Mouse (Mus musculus): Measurements from ENCODE around the gene Fanca.
A peak's percentile ranks its signal among the peaks of the same experiment; 100 is the strongest.
"Not testable (repeated sequence)": the region's sequence is repeated elsewhere in the genome, so short reads cannot be mapped to it uniquely, and the experiment has no call there.

Gene Fanca

DNA sequence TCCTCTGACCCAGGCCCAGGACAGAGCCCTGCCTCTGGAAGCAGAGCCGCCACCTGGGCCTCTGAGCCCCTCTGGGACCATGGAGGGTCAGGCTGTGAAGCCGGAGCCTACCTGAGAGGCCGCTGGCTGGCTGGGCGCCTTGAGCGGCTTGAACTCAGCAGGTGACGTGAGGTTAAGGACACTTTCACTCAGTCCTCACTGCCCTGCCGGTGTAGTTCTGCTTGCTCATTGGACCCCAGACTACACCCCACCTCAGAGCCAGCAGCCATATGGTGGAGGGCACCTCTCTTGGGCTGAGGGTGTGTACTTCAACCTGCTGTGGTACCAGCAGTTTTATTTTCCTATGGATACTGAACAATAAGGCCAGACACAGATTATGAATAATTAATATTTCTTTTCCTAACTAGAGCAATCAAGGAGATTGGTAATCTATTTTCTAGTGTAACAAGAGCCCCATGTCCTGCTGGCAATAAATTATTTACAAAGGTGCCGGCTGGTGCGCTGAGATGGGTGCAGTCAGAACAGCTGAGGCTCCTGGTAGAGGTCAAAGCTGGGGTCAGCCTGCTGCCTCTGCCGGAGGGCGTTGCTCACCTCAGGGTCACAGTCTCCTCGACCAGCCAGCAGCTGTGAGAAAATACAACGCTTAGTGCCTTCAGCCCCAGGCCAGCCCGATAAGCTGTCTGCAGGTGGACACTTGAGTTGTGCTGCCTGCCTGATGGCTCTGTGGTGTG lies 50.3 kb downstream of the Fanca start:
- DNase-seq, result no peak

DNA sequence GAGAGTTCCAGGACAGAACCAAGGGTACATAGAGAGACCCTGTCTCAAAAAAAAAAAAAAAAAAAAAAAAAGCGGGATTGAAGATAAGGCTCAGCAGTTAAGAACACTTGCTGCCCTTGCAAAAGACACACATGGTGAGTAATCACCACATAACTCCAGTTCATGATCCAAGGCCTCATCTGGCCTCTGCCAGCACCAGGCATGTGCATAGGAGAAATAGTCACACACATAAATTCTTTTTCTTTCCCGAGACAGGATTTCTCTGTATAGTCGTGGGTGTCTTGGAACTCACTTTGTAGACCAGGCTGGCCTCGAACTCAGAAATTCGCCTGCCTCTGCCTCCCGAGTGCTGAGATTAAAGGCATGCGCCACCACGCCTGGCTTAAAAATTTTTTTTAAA lies 60.8 kb downstream of the Fanca start:
- not testable (repeated sequence) for DNase-seq

DNA sequence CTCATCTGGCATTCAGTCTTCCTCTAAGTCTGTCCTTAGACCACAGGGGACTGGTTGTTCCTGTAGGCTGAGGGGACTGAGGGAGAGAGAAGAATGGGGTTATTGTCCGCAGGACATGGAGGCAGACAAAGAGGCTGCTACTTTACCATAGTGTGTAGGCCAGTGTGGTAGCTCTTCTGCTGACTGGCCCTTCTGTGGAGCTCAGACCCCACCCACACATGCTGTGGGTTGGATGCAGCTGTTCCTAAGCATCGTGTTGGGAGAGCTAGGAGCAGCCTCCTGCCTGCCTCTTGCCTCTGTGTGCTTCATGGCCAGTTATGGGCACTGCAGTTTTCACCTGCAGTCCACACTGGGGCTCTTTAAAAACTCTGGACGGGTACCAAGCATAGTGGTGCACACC lies 61.3 kb downstream of the Fanca start:
- no peak for DNase-seq

DNA sequence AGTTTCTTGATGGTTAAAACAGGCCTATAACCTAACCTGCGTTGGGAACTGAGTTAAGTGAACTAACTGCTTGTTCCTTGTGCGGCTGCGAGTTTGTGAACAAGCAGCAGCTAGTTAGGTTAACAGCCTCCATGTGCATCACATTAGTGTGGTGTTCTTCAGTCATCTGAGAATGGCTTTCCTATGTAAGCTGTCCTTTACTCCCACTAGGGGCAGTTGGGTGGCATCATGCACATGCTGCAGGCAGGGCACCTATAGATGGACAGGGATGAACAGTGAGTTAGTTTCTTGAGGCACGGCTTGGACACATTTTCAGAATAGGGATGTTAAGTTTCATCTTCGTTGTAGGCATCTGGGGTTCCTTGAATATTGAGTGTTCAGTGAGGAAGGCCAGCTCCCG lies 63.2 kb downstream of the Fanca start:
- no peak for DNase-seq

DNA sequence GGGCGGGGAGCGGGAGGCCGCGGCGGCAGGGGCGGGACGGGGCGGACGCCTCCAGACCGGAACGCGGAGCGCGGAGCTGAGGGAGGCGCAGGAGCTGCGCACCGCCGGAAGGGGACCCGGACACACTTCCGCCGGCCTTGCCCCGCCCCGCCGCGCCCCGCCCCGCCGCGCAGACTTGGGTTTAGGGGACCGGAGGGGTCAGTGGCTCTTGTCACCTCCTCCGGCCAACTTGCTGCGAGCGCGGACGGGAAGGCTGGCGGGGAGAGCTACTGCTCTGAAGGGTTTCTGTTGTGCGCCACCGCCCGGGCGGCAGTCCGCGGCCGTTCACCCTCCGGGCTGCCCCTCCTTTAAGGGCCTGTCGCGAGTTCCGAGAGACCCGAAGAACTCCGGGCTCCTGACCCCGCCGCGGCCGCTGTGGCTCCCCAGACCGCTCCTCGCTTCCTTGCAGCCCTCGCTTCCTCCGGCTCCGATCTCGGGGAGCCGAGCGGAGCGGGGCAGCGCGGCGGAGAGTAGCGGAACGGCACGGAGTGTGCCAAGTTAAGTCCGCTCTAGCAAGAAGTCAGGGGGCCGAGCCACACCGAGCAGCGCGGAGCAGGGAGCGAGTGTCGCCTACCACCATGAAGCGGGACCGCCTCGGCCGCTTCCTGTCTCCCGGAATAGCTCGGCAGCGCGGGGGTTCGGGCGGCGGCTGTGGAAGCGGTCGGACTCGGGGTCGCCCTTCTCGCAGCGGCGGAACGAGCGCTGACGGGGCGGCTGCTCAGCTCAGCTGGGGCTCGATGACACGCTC lies 64.1 kb downstream of the Fanca start, which contains the start of the genes Zfp276 and Vps9d1:
TSS of gene Zfp276 (plus strand) at position 97 of the 787 bp plus-strand sequence.
TSS of gene Vps9d1 (minus strand) at position 250 of the 787 bp plus-strand sequence.
- DNase-seq, result peak; percentile 85 to 87

DNA sequence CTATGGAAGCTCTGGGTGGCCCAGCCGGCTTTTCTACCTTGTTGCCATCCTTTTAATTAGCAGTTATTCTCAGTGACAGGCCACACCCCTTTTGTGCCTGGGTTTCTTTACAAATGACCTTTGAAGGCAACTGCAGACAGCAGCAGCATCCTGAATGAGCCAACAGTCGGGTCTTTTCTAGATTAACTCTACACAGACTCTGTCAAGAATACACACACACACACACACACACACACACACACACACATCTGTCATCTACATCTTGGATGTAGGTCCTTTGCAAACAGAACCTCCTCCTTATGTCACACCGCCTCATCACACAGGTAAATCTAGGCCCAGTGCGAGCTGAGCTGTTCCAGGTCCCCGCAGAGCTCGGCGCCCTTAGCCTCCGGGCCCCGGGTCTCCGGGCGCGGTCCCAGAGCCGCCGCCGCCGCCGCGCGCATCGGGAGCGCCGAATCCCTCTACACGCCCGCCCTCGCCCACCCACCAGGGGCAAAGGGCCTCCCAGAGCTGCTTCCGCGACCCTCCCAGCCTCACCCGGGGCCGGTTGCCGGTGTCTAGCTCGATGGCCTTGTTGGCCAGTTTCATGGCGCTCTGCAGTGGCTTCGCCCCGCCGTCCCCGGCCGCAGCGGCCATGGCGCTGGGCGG lies 64.8 kb downstream of the Fanca start:
- DNase-seq, result no peak

DNA sequence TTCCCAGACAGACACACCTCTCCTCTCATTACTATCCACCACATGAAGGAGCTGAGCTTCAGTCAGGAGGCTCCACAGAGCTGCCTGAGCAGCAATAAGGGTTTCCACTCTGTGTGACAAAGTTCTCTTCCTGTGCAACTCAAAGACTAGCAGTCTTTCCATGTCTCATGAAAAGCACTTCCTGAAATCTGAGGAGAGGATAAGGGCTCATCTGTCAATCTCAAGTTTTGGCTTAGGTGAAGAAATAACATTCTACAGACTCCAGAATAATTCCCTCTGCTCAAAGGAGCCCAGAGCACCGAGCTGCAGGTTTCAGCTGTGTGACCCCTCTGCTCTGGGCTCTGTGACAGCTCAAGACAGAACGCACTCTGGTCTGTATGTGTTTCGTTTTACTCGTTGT lies 65.5 kb downstream of the Fanca start:
- no peak for DNase-seq

DNA sequence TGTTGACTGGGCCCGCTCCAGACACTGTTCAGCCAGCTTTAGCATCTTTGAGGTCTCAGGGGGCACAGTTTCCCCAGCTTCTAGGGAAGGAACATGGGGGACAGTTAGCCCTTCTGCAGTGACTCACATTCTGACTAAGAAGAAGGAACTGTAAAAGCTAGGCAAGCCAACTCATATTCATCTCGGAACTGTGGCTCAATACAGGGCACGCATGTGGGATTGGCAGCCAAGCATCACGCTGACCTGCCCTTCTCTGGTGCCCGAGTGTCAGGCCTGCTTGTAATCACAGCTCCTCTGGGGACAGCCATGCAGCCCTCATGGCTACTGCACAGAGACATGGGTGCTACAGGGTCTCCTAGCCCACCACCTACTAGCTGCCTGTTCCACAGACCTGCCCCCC lies 67.4 kb downstream of the Fanca start:
- DNase-seq, result no peak

DNA sequence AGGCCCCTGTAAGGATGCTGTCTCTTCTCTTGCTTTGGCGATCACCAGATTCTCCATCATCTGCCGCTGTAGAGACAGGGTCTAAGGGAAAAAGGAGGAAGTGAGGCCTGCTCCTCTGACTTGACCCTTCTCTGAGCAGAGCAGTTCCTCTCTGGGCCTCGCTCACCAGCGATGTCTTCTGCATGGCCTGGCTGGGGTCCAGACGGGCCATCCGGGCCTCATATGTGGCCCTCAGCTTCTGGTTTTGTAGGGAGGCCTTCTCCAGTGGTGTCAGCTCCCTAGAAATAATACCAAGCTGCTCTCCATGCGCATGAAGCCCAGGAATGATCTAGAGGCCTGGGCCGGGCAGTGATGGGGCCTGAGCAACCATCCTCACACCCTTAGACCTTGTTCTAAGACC lies 69.8 kb downstream of the Fanca start:
- DNase-seq, result no peak

DNA sequence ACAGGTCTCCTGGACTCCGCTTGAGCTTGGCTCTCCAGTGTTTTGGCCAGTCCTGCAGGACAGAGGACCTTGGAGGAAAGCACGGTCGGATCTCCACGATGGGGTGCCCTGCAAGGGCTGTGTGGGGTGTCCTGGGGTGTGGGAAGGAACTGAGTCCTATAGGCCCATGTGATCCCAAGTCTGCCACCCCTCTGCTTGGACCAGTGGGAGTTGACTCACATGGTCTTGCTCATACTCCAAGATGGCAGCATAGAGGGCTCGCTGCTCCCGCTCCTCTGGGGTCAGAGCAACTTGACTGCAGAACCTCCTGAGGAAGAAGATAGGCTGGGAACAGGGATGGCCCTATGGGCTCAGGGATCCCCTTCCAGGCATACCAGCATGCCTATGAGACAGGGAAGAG lies 70.6 kb downstream of the Fanca start:
- DNase-seq, result no peak

DNA sequence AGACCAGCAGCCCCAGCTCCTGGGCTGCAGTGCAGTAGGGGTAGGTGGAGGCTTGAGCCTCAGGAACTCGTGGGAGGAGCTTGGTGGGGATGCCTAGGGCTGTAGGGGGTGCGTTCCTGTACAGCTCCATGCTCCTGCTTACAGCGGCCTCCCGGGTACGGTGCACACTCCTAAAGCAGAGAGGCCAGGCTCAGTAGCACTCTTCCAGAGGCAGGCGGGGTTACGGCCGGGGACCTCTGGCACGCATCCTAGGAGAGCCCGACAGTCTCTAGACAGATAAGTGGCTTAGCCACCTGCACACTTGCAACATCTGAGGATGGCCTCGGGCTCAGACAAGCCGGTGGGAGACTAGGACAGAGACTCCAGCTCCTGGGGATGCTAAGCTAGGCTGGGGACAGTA lies 72.8 kb downstream of the Fanca start:
- DNase-seq, result no peak

DNA sequence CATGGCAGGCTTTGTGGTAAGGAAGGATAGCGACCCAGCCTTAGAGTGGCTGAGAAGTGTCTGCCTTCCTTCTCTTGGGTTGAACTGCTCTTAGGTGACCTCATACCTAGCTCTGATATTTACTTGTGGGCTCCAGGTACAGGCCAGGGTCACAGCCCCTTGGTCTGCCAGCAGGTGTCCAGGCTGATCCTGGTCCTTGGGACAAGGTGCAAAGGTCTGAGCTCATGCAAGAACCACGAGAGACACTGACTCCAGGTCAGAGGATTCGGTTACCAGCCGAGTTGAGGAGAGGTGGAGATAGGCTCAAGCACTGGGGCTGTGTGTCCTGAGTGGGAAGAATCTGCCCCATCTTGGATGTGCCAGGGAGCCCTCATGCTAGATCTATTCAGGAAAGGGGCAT lies 74.0 kb downstream of the Fanca start:
- no peak for DNase-seq

DNA sequence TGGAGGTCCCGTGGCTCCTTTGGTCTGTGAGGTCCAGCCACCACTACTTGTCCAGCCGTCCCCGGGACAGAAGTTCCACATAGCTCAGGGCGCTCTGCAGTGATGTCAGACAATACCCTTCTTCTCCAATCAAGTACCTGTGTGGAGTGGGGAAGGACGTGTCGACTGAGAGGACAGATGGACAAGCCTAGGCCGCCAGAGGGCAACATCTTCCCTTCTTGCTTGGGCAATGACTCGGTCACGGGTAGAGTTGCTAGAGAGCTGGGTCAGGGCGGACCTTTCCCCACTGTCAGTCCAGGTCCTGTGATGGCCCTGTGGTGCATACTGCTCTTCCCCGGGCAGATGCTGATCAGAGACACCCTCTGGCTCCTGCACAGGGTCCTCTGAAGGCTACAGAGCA lies 75.3 kb downstream of the Fanca start:
- no peak for DNase-seq

DNA sequence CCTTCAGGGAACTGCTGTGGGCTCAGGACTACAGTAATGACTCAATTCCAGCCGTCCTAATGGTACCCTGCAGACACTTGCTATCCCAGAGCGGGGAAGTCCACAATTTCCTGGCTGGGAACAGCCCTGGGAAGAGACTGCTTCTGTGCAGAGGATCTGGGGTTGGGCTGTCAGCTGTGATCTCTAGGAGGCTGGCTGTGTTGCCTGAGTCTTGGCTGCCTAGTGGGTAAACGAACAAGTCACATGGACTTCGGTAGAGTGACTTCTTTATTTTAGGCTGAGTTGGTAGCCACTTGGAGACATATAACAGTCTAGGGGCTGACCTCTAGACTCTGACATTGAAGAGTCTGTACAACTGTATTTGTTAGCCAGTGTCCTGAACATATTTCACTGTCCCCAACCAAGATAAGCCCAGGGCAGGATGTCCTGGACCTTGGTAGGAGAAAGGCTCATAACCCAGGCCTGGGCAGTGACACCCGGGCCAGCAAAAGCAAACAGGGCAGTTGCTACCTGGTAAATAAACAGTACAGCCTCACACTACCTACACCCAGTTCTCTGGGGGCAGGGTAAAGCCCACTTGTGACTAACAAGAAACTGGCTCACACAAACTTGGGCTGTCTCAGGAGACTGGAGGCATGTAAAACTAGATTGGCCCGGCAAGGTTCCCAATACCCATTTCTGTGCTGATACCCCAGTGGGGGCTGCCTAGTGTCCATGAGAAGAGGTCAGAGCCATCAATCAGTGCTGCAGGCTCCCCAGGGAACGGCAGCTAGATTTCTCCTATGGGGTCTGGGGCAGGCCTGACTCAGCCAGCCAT lies 76.1 kb downstream of the Fanca start:
- no peak for DNase-seq

DNA sequence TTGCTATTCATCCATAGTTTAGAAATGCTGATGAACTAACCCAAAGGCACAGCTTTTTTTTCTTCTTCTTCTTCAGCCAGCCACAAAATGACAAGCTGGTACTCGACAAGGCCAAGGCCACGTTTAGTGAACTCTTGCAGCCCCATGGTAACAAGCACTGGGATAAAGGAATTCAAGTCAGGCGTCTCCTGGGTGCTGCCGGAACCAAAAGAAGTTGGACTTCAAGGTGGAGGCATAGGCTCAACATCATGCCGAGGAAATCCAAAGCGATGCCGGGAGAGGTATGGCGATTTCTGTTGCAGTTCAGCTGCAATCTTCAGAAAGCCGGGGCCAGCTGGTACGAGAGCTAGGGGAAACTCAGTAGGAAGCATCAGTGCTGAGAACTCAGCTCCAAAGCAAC lies 79.0 kb downstream of the Fanca start:
- DNase-seq, result no peak

DNA sequence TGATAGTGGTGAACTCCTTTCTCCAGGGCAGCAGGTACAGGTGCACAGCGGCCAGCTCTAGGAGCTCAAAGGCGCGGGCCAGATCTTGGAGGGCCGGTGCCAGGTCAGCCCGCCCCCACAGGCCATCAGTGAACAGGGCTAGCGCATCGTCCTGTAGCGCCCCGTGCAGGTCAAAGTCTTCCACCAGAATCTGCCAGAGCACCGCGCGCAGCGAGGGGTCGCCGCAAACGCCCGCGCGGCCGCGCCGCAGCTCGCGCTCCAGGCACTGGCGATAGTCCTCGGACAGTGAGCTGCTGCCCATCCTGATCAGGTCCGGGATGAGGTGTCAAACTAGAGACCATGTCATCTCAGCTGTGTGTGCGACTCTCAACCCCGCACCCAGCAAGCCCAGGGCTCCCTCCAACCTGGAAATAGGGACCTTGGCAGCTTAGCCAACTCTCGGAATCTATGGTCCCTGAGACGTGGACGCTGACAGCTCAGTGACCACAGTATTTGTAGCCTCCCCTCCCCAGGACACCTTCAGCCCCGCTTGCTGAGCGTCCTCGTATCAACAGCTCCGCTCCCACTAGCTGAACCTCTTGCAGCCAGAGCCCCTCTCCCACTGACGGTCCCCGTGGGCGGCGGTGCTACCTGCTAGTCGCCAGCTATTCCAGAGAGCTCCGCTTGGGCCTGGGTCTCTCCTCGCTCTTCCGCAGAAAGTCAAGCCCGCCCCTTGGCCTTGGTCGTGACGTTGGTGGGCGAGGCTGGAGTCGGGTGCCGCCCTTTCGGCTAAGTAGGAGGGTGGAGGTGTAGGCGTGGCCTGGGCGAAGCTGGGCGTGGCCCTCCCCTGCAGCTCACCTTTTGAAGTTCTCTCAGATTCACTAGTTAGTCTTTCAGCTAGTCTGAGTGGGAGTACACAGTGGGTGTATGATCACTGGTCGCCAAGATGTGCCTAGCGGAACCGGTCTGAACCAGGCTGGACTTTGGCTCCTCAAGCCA lies 82.6 kb downstream of the Fanca start, which contains the start of gene Spata2l:
TSS of gene Spata2l (minus strand) at position 714 of the 978 bp plus-strand sequence.
- peak; percentile 96 for DNase-seq

DNA sequence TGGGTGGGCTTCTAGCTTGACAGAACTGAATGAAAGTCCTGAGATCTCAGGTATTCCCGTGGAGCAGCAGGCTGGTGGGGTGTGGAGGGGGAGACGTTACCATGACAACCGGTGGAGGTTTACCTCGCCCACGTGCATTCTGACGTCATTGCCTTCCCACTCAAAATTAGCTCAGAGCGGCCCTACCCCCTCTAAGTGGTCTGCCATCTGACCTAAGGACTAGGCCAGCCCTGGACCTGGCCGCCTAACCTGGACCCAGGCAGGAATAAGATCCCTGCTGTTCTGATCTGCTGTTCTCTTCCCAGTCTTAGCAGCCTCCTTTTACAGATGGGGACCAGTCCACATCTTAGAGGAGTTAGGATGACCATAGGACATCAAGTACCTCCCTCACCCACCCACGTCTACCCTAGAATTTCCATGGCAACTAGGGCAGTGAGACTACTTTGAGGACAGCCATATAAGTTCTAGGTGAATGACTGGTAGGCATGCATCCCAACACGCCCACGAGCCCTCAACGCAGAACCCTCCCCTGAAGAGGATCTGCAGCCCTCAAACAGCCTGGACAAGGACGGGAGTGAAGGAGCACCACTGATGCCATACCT lies 83.4 kb downstream of the Fanca start:
- peak in 1 of 2 experiments; percentile 29 for DNase-seq

DNA sequence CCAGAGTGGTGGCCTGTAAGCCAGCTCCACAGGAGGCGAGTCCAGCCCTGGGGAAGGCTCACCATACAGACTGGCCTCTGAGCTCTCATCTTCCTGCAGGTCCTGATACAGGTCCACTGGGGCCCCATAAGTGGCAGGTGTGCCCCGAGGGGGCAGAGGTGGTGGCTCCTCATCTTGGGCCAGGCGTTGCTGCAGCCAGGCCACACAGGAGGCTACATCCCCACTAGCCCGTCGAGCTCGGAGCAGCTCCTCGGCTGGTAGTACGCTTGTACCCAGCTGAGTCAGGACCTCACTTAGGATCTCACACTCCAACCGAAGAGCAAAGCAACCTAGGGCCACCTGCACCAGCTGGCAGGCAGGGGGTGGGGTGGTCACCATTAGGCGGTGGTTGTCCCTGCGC lies 84.6 kb downstream of the Fanca start:
- no peak for DNase-seq

DNA sequence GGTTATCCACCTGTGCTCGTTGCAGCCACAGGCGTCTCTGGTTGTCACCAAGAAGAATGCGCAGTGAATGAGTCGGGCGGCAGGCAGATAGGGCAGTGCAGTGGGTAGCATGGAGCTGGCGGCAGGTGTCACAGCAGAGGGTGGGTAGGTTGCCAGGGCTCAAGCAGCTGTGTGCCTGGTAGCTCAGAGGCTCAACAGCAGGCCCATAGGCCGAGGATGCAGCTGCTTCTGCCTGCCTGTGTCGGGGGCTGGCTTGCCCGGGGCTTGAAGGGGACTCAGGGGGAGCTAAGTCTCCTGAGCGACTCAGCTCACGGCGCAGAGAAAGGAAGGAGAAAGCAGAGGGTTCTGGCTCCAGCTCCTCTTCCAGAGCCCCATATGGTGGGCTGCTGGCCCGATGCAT lies 85.1 kb downstream of the Fanca start:
- DNase-seq, result no peak

DNA sequence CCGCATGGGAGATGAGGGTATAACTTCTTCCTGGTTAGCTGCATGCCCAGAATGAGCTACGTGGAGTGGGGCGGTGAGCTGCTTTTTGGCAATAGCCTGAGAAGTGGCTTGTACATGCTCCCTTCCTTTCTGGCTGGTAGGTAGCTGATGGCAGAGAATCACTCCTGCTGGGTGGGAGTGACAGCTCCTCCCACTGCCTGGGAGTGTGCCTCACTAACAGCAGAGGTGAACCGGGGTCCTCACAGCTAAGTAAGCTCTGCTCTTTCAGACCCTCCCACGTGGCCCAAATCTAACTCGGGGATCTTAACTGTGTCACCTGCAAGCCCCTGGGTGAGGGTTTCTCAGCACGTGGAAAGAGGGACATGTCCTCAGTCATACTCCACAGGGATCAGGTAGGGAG lies 85.8 kb downstream of the Fanca start:
- DNase-seq, result no peak

DNA sequence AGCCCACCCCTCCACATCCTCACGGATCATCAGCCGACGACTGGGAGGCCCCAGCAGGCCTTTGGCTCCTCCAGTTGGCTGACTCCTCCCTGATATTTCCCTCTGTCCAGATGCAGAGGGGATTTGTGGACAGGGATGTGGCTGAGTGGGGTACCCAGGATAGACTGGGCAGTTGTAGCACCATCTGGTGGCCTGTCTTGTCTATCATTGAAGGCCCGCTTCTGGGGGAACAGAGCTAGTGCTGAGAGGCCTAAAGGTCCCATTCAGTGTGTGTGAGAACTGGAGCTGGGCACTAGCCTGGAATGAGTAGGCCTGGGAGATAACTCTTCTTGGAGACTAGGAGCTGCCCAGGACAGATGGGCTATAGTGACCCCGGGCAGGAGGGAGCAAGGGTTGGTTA lies 86.6 kb downstream of the Fanca start:
- no peak for DNase-seq
